8 mouse cellular contexts compared by ENCODE assay signal in genomic region chr6:31639460-31639859, GRCm38 (mm10).
DNase-seq lines count a peak whose midpoint lies in the region; ATAC-seq lines count a peak whose summit lies in the region.

No protein-coding gene starts in this region.

- H3K4me2 ChIP-seq in kidney, embryonic 14.5 days (replicated peaks; ENCODE audit: low read depth, low read length): no peak overlapping the region
- no peak overlapping the region for H3K4me2 ChIP-seq in liver, embryonic 11.5 days

- no peaks in the 10 kb centered on the region for H3K9me3 ChIP-seq in kidney, embryonic 14.5 days (ENCODE audit: control insufficient read depth, low read length)
- H3K9me3 ChIP-seq in liver, embryonic 11.5 days (ENCODE audit: control insufficient read depth, low read length): no peaks in the 10 kb centered on the region; the same call in 1 of the 2 replicates

- DNase-seq in 416B (ENCODE audit: low read depth) (peak; percentile 80), adipocyte (ENCODE audit: low spot score) (peak; percentile 73)
- peak; percentile 79 for DNase-seq in embryo, embryonic 11 days
- peak; percentile 64 to 87 for DNase-seq in heart, adult 18-20 months
- DNase-seq in liver, embryonic 11.5 days (ENCODE audit: low spot score): peak; percentile 62
- peak; percentile 73 for DNase-seq in neural tube, embryonic 10.5 days (ENCODE audit: extremely low spot score, low spot score)
- DNase-seq in thymus, postnatal 25 days: peak; percentile 19

- 15% methylated on average over 2 of the region's 2 CpGs for WGBS in kidney, embryonic 14.5 days
- WGBS in liver, embryonic 11.5 days: 19% methylated on average over 2 of the region's 2 CpGs

- H3K4me3 ChIP-seq in kidney, embryonic 14.5 days (ENCODE audit: low read length): no peak overlapping the region
- H3K4me3 ChIP-seq in liver, embryonic 11.5 days (ENCODE audit: low read depth, low read length): no peak overlapping the region

- H3K36me3 ChIP-seq in kidney, embryonic 14.5 days (ENCODE audit: control insufficient read depth, insufficient read depth, low read length): no peaks in the 10 kb centered on the region
- no peaks in the 10 kb centered on the region for H3K36me3 ChIP-seq in liver, embryonic 11.5 days (ENCODE audit: control insufficient read depth, insufficient read depth, low read length)

- H3K4me1 ChIP-seq in kidney, embryonic 14.5 days (ENCODE audit: control insufficient read depth, insufficient read depth, low read length): peaks cover 6% of the 10 kb centered on the region
- peaks cover 45% of the 10 kb centered on the region for H3K4me1 ChIP-seq in liver, embryonic 11.5 days (replicated peaks; ENCODE audit: control insufficient read depth, insufficient read depth, low read length)

- H3K27ac ChIP-seq in kidney, embryonic 14.5 days (ENCODE audit: low read depth, low read length): no peak overlapping the region
- H3K27ac ChIP-seq in liver, embryonic 11.5 days (ENCODE audit: low read depth, low read length): no peak overlapping the region; the same call in 1 of the 2 replicates

- 0 out of 2 replicates have a peak, but pooled peaks have one; percentile 36 for ATAC-seq in kidney, embryonic 14.5 days (ENCODE audit: low FRiP score, low TSS enrichment)
- peak; percentile 63; the same call in 1 of the 2 replicates for ATAC-seq in liver, embryonic 11.5 days (replicated peaks; ENCODE audit: low FRiP score)

- no peaks in the 10 kb centered on the region for H3K27me3 ChIP-seq in kidney, embryonic 14.5 days (ENCODE audit: control insufficient read depth, insufficient read depth, low read length)
- no peaks in the 10 kb centered on the region for H3K27me3 ChIP-seq in liver, embryonic 11.5 days (replicated peaks; ENCODE audit: control insufficient read depth, insufficient read depth, low read length)

- no peak overlapping the region for H3K9ac ChIP-seq in kidney, embryonic 14.5 days (ENCODE audit: low read depth, low read length)
- H3K9ac ChIP-seq in liver, embryonic 11.5 days (ENCODE audit: low read depth, low read length): no peak overlapping the region

Comparison
In these comparisons a context has a peak if more than half of its experiments do, and no peak if none do; other contexts are left out.
1. DNase-seq: peak in every context shown above with its lines; median percentile 80 in 416B; 79 in embryo, embryonic 11 days; 76 in heart, adult 18-20 months; 73 in adipocyte; 73 in neural tube, embryonic 10.5 days; 62 in liver, embryonic 11.5 days; 19 in thymus, postnatal 25 days.